Mouse (Mus musculus): Measurements from ENCODE around the gene Olfr539.
"Not testable (repeated sequence)": the region's sequence is repeated elsewhere in the genome, so short reads cannot be mapped to it uniquely, and the experiment has no call there.

Olfr539 gene

GRCm38 (mm10) chr7:140659630-140660029, at the start of gene Olfr539:
Olfr539 (plus strand) TSS chr7:140659930.
- DNase-seq: no peak

- DNase-seq: not testable (repeated sequence)
Observed at GRCm38 (mm10) chr7:140628670-140629069, 31.1 kb upstream of the Olfr539 start, which contains the start of gene Olfr61. Olfr61 (plus strand) TSS chr7:140628970.

- no peak for DNase-seq
Observed at GRCm38 (mm10) chr7:140630559-140630958, 29.2 kb upstream of the Olfr539 start.

- DNase-seq: no peak
Observed at GRCm38 (mm10) chr7:140646152-140646551, 13.6 kb upstream of the Olfr539 start, which contains the start of gene Olfr53. Olfr53 (plus strand) TSS chr7:140646452.

- not testable (repeated sequence) for DNase-seq
Observed at GRCm38 (mm10) chr7:140670693-140671092, 11.0 kb downstream of the Olfr539 start.

- DNase-seq: no peak
Observed at GRCm38 (mm10) chr7:140675863-140676262, 16.1 kb downstream of the Olfr539 start.

GRCm38 (mm10) chr7:140679591-140679990, 19.9 kb downstream of the Olfr539 start:
- not testable (repeated sequence) for DNase-seq

GRCm38 (mm10) chr7:140681651-140682050, 21.9 kb downstream of the Olfr539 start, which contains the start of gene Olfr45:
Olfr45 (plus strand) TSS chr7:140681951.
- no peak for DNase-seq

- DNase-seq: no peak
Observed at GRCm38 (mm10) chr7:140696967-140697366, 37.2 kb downstream of the Olfr539 start, which contains the start of gene Olfr541. Olfr541 (plus strand) TSS chr7:140697267.

- DNase-seq: no peak
Observed at GRCm38 (mm10) chr7:140706348-140706747, 46.6 kb downstream of the Olfr539 start.

GRCm38 (mm10) chr7:140707536-140708284, 48.0 kb downstream of the Olfr539 start:
- DNase-seq: no peak

GRCm38 (mm10) chr7:140717155-140718055, 57.7 kb downstream of the Olfr539 start:
- DNase-seq: no peak

- DNase-seq: no peak
Observed at GRCm38 (mm10) chr7:140721095-140721494, 61.4 kb downstream of the Olfr539 start.

- no peak for DNase-seq
Observed at GRCm38 (mm10) chr7:140725558-140725957, 65.8 kb downstream of the Olfr539 start.

All from kidney, adult 18-20 months (tissue).